Mouse (Mus musculus) cerebellum, adult 11 months (tissue): ENCODE results near the gene Scaper.

Experiments
- DNase-seq: peaks from one replicate; pipeline ENCODE4 v3.0.0; 2022

Scaper gene

DNA sequence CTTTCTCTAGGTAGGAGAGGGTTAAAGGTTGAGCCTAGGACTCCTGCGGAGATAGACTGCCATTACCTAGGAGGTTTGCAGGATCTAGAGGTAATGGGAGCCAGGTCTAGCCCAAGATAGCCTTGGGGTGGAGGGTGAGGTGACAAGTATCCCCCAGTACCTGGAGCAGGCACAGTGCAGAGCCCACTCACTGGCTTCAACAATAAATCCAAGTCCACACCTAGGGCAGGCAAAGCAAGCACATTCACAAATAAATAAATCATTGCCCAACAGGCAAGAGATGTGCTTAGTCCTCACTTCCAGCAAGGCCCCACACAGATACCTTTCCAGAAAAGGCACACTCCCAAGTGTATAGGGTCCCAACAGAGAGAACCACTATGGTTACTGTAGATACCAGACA is 398.9 kb downstream of the Scaper start:
- no peak for DNase-seq

DNA sequence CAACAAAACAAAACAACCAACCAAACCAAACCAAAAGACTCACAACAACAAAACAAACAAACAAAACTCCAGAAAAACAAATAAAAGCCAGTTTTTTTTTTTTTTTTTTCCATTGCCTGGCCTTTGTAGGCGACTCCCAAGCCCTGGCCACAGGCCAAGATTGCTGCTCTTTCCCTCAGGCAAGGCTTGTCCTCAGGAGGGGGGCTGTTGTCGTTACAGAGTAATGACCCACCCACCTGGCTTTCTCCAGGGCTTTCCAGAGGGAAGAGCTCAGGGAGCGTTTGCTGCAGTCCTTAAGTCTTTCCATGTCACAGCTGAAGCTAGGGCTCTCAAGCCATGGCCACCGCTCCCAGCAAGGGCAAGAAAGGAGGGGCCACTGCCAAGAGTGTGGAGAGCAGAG is 399.5 kb downstream of the Scaper start, which contains the start of gene Isl2:
TSS of gene Isl2 (plus strand) at position 296 of the 400 bp plus-strand sequence.
- no peak for DNase-seq

DNA sequence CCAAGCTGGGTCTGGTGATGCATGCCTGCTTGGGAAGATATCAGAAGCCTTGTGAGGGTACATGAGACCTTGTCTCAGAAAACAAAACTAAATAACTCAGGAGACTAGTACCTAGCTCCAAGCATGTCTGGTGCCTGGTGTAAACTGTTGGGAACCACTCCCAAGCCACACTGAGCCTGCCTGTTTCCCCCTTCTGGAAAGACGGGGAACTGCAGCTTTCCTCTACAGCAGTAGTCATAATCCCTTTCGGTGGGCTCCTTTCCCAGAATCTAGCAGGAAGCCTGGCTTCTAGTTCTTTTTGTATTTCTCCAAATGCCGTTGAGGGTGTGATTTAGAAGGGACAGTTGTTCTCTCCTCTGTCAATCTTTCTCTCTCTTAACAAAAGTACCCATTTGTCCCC is 402.0 kb downstream of the Scaper start:
- DNase-seq: peak; percentile 36

DNA sequence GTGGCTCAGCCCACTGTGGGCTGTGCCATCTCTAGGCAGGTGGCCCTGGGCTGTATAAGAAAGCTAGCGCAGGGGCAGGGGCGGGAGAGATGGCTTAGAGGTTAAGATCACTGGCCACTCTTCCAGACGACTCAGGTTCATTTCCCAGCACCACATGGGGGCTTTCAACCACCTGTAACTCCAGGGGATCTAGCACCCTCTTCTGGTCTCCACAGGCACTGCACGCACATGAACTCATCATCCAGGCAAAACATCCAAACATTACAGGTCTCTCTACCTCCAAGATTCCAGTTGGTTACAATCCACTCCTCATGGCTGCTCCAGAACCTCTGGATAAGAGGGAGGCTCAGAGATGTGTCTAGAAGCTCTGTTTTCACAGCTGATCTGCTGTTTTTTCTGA is 412.2 kb downstream of the Scaper start:
- DNase-seq: no peak

DNA sequence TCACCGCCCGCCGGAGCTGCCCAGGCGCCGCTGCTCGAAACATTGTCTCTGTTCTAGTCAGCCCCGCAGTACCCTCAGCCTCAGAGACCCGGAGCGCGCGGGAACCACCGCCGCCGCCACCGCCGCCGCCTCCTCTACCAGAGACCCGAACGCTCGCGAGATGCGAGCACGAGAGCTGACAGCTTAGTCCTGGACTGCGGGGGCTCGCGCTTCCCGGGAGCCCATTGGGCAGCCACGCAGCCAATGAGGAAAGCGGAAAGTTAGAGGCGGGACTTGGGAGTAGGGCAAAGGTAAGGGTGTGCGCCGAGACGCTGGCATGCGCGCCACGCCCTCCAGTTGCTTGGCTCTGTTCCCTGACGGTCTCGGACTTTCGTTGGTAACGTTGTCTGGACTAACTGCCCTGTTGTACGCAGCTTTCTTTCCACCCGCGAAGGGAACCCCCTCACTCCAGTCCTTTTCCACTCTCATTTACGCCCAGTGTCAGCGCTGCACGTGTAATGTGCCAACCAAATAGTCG is 425.8 kb downstream of the Scaper start, which contains the start of gene Etfa:
TSS of gene Etfa (minus strand) at position 217 of the 517 bp plus-strand sequence.
- peak; percentile 91 for DNase-seq

DNA sequence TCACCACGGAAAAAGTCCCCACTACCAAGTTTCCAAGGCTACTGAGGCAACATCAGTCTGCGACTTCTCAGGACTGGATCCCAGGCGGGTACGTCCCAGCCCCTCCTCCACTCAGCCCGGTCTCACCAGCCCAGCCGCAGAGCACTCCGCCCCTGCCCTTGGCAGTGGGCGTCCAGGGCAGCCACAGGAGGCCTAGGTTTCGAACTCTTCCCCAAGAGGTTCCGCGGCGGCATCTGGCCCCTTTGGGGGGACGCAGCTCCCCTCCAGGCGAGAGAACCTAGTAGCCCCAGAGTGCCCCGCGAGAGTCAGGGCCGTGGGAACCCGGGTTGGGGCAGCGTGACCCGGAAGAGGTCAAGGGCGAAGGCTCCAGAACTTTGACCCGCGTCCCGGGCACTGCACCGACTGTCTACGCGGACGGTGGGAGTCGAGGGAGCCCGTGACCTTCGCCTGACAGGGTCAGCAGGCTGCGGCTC is 426.4 kb downstream of the Scaper start:
- no peak for DNase-seq

DNA sequence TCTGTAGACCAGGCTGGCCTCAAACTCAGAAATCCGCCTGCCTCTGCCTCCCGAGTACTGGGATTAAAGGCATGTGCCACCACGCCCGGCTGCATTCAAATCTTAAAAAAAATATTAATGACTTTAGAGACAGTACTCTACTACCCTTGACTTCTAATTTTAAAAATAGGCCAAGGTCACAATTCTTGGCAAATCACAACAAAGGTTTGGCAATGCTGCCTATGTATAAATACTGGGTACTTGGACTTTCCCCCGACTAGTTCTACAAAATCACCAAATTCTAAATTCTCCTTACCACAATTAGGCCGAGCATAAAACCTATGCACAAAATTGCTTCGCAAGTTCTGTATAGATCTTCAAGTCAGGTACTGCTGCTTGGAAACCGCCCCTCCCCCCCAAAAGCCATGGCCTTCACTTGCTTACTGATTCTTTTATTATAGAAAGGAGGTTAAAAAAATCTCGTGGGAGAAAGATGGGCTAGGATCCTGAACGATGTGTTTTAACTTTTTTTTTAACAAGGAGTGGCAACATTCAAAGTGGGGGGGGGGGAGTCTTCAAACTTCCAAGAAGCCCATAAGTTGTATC is 427.2 kb downstream of the Scaper start:
- no peak for DNase-seq

DNA sequence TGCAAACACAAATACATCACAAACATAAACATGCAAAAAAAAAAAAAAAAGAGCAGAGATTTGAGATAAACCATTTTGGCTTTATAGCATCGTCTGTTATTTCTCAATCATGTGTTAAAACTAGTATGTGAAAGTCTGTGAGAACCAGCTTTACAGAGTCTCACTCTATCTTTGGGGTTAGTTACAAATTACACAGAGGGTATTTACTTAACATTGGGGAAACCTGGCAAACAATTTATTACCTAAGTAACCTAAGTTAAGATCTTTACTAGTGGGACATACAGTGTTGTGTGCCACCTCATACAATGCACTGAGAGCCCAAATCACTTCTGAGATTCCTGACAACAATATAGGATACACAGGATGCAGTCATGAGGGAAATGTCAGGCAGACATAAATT is 428.2 kb downstream of the Scaper start:
- DNase-seq: no peak

DNA sequence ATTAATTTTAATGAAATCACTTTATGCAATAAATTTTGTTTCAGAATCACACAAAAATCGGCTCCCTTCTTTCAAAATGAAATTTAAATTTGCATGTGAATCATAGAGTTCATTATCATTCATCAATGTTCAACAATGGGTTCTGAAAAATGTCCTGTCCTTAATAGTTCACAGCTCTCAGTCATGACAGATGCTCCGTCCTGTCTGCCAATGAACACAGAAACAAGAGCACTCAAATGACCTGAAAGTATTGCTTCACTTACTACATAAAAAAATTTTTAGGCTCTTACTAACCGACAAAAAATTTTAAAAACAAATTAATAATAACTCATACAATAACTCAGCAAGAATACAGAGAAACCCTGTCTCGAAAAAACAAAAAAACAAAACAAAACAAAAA is 429.2 kb downstream of the Scaper start:
- DNase-seq: no peak

DNA sequence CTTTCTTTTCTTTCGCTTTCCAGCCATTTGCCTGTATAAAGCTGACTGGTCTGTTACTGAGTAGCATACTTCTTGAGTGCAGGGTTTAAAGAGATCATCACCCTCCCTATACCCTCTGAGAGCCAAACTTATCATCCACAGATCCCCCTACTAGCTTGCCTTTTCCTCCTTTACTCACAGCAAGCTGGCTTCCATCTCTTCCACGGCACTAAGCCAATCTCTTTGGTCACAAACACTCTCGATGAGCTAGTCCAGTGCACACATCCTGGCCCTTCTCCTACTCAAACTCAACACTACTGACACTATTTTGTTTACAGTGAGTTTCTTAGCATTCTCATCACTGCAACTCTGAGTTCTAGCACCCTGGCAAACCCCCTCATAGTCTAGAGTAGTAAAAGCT is 430.0 kb downstream of the Scaper start:
- DNase-seq: no peak
